Mouse (Mus musculus) kidney, postnatal 10 days (tissue): Measurements from ENCODE around the gene Cotl1.
A peak's percentile ranks its signal among the peaks of the same experiment; 100 is the strongest.

Experiments used
- DNase-seq: peaks from one replicate; pipeline ENCODE4 v3.0.0; 2021; ENCODE audit warnings: mixed read lengths

Gene Cotl1

GRCm38 (mm10) chr8:119785764-119786405 is 54.5 kb downstream of the Cotl1 start:
- DNase-seq = no peak

- DNase-seq = no peak
These were observed 55.7 kb downstream of the Cotl1 start for GRCm38 (mm10) chr8:119784676-119785075.

- no peak for DNase-seq
These were observed 56.2 kb downstream of the Cotl1 start for GRCm38 (mm10) chr8:119784141-119784574.

- no peak for DNase-seq
These were observed 56.8 kb downstream of the Cotl1 start for GRCm38 (mm10) chr8:119783579-119783978.

- DNase-seq = peak; percentile 90
These were observed 57.6 kb downstream of the Cotl1 start for GRCm38 (mm10) chr8:119782715-119783114.

- DNase-seq = peak; percentile 41
These were observed 59.1 kb downstream of the Cotl1 start for GRCm38 (mm10) chr8:119781086-119781840.

GRCm38 (mm10) chr8:119780402-119781049 is 59.8 kb downstream of the Cotl1 start:
- DNase-seq = no peak

- DNase-seq = peak; percentile 92
These were observed 61.2 kb downstream of the Cotl1 start for GRCm38 (mm10) chr8:119779013-119779737.

- DNase-seq = peak; percentile 100
These were observed 62.1 kb downstream of the Cotl1 start, which contains the start of gene Tldc1 for GRCm38 (mm10) chr8:119778263-119778662. TSS of gene Tldc1 (minus strand) at chr8:119778416.

GRCm38 (mm10) chr8:119777765-119778164 is 62.6 kb downstream of the Cotl1 start:
- DNase-seq = peak; percentile 60

GRCm38 (mm10) chr8:119776668-119777245 is 63.6 kb downstream of the Cotl1 start:
- DNase-seq = no peak

- no peak for DNase-seq
These were observed 74.4 kb downstream of the Cotl1 start for GRCm38 (mm10) chr8:119765761-119766444.

GRCm38 (mm10) chr8:119765311-119765710 is 75.0 kb downstream of the Cotl1 start:
- DNase-seq = no peak

- DNase-seq = no peak
These were observed 77.8 kb downstream of the Cotl1 start for GRCm38 (mm10) chr8:119762226-119763220.

GRCm38 (mm10) chr8:119761692-119762091 is 78.7 kb downstream of the Cotl1 start:
- DNase-seq = no peak
